Mouse (Mus musculus) splenic B cell, adult 2 months (primary cell): ENCODE data around the gene Gjb4.

Experiments
- DNase-seq: peaks from one replicate; pipeline ENCODE4 v3.0.0-alpha.2; 2011; ENCODE audit warnings: low read depth, low spot score
- H3K27me3 ChIP-seq: 2 replicates; pipeline ENCODE4 v1.6.1; 2012; ENCODE audit warnings: mild to moderate bottlenecking, low read length, moderate library complexity, mixed read lengths; ENCODE audit not compliant: control insufficient read depth, poor library complexity, insufficient read depth, severe bottlenecking
- H3K36me3 ChIP-seq: 2 replicates; pipeline ENCODE4 v1.6.1; 2012; ENCODE audit warnings: mild to moderate bottlenecking, low read length, moderate library complexity, mixed read lengths; ENCODE audit not compliant: control insufficient read depth, poor library complexity, insufficient read depth, severe bottlenecking

Gene Gjb4

DNA sequence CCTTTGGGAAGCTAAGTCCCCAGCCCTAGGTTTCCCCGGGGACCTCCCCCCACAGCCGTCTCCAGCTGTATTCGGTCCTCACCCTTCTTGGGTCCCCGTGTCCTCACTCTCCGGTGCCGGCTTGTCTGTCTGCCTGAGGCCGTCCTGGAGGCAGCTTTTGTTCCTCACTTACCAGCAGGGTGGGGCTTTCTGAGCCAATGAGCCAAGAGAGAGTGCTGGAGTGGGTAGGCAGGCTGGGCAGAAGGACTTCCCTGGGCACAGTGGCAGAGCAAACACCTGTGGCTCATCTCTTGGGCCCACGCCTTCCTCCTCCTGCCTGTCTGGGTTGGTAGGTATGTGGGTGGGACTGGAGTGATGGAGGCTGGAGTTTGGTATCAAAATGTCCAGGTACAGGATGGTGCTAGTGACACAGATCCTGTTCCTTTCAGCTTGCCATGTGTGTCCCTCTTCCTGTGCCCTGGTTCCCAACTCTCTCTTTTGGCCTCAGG, at the start of gene Gjb4:
Gene Gjb4 (minus strand): TSS at position 131 of the 488 bp plus-strand sequence.
- Histone ChIP-seq H3K36me3 (no peaks in the 10 kb centered on the region), H3K27me3 (no peaks in the 10 kb centered on the region)
- DNase-seq = no peak

DNA sequence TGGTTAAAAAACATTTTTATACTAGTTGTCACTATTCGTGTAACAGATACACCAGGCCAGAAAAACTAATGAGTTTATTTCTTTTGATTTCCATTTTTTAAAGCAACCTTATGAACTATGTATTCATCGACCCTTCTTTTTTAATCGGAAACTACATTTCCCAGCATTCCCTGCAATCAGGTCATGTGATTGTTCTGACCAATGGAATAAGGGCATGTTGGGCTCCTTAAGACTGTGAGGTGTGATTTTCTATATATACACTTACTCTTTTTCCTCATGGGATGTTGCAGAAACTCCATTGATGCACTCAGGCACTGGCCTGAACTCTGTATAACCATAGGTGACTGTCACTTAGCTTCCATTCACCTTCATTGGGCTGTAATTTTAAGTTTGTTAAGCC, 48.7 kb upstream of the Gjb4 start:
- Histone ChIP-seq H3K36me3 (no peaks in the 10 kb centered on the region), H3K27me3 (no peaks in the 10 kb centered on the region)
- DNase-seq = no peak

- no peaks in the 10 kb centered on the region for H3K36me3 ChIP-seq
- no peaks in the 10 kb centered on the region for H3K27me3 ChIP-seq
- DNase-seq = no peak
These were observed 48.3 kb upstream of the Gjb4 start for GRCm38 (mm10) chr4:127402166-127402565.

DNA sequence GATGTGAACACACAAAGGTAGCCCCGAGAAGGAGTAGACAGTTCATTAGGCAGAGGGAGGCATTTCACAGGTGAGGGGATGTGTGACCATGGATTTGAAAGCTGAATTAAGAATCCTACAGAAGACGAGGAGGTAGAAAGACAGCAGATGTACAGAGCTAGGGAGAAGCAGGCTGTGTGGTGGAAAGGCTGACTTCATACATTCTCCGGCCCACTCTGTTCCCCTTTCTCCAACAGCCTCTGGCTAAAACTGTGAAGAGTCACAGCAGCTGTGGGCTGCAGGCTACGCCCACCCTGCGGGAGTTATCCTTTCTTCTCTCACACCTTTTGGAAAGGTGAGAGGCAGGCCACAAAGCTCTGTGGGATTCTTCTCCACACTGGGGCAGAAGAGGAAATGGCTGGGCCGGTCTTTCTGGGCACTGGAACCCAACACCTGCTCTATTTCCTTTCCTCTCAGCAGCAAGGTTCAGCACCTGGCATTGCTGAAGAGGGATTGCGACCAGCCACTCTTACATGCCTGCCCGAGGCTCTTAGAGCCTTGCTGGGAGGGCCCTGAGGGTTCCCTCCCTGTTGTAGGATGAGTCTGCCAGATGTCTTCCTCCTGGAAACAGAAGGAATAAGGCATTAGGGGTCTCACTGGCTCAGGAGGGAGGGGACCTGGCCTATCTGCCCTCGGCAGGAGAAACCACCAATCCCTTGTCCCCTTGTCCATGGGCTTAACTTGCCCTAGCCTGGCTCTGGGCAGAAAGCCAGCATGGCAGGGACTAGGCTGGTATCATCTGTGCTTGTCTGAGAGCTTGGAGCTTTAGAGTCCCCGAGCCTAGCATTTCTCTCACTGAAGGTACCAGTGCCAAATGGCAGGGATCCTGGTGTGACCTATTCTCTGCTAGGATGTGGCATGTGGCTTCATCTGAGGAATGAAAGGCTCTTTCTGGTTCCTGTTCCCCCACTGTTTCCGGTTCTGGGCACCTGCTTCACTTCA, 46.6 kb upstream of the Gjb4 start:
- DNase-seq = no peak
- H3K36me3 ChIP-seq = no peaks in the 10 kb centered on the region
- H3K27me3 ChIP-seq = no peaks in the 10 kb centered on the region

GRCm38 (mm10) chr4:127395591-127395990, 41.7 kb upstream of the Gjb4 start:
- Histone ChIP-seq H3K36me3 (no peaks in the 10 kb centered on the region), H3K27me3 (no peaks in the 10 kb centered on the region)
- DNase-seq = no peak

GRCm38 (mm10) chr4:127389645-127390044, 35.8 kb upstream of the Gjb4 start:
- no peaks in the 10 kb centered on the region for H3K36me3 ChIP-seq
- no peaks in the 10 kb centered on the region for H3K27me3 ChIP-seq
- DNase-seq = no peak

- Histone ChIP-seq H3K36me3 (no peaks in the 10 kb centered on the region), H3K27me3 (no peaks in the 10 kb centered on the region)
- peak; percentile 22 for DNase-seq
These were observed 23.5 kb upstream of the Gjb4 start for GRCm38 (mm10) chr4:127377344-127377743.

DNA sequence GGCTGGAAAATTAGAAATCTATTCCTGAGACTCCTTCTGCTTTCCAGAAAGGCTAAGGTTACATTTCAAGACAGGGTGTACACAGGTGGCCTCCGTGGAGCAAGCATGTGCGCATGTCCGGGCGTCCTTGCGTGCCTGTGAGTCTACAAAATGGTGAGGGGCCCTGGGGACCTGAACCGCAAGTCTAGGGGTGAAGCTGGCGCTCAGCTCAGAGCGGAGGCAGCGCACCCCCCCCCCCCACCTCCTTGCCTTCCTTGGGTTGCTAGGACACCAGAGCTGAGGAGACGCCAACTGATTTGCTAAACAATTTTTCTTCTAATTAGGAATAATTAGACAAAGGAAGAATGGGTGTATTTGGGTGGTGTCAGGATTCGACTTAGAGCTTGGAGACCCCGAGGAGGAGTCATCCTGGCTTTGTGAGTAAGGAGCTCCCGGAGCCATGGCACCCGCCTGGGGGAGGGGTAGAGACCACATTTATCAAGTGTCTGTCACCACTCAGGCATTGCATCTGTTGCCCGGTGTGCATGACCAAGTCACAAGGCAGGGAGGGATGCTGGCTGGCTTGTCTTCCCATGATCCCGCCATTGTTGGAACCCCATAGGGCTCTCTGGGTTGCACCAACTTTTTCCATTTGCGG, 21.8 kb upstream of the Gjb4 start:
- no peak for DNase-seq
- H3K27me3 ChIP-seq = no peaks in the 10 kb centered on the region
- no peaks in the 10 kb centered on the region for H3K36me3 ChIP-seq

DNA sequence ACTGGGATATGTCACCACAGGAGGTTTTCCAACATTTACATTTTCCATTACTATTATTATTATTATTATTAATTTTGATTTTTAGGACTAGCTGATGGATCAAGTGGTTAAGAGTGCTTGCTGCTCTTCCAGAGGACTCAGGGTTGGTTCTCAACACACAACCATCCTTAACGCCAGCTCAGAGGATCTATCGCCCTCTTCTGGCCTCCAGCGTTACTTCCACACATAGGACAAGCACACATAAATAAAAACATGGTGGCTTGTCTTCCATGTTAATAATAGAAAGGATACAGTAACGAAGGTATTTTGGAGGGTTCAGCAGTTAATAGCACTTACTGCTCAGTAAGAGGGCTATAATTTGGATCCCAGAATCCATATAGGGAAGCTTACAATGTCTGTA, 20.8 kb upstream of the Gjb4 start:
- H3K36me3 ChIP-seq = no peaks in the 10 kb centered on the region
- no peak for DNase-seq
- H3K27me3 ChIP-seq = no peaks in the 10 kb centered on the region

GRCm38 (mm10) chr4:127373491-127373890, 19.6 kb upstream of the Gjb4 start:
- Histone ChIP-seq H3K27me3 (no peaks in the 10 kb centered on the region), H3K36me3 (no peaks in the 10 kb centered on the region)
- no peak for DNase-seq

DNA sequence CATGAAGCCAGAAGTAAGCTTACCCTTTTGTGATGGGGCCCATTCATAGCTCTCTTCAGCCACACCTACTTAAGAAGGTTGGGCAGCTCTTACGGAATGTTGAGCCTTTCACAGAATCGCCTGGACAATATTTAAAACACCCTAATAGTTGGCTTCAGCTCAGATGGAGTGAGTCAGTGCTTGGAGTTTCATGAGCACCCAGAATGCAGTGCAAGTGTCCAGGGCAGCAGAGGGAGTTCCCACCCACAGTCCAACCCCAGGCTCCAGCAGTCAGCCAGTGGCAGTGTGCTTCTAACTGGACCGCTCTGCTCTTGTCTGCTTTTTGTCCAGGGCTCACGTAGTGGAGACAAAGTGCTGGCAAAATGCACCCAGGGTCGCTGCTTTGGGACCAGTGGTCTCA, 17.7 kb upstream of the Gjb4 start:
- H3K27me3 ChIP-seq = no peaks in the 10 kb centered on the region
- H3K36me3 ChIP-seq = no peaks in the 10 kb centered on the region
- no peak for DNase-seq

DNA sequence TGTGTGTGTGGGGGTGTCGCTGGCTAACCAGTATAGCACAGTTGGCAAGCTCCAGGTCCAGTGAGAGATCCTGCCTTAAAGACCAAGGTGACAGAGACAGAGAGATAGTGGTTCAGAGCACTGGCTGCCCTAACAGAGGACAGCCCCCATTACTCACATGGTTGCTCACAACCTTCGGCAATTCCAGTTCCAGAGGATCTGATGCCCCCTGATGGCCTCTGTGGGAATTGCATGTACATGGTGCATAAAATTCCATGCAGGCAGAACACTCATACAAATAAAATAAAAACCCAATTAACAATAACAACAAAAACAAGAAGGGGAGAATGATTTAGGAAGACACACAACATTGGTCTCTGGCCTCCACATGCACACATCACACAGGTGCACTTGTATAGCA, 16.6 kb upstream of the Gjb4 start:
- no peaks in the 10 kb centered on the region for H3K36me3 ChIP-seq
- DNase-seq = peak; percentile 14
- no peaks in the 10 kb centered on the region for H3K27me3 ChIP-seq

- H3K36me3 ChIP-seq = no peaks in the 10 kb centered on the region
- H3K27me3 ChIP-seq = no peaks in the 10 kb centered on the region
- peak; percentile 45 for DNase-seq
These were observed 14.6 kb upstream of the Gjb4 start for GRCm38 (mm10) chr4:127368379-127368973.

DNA sequence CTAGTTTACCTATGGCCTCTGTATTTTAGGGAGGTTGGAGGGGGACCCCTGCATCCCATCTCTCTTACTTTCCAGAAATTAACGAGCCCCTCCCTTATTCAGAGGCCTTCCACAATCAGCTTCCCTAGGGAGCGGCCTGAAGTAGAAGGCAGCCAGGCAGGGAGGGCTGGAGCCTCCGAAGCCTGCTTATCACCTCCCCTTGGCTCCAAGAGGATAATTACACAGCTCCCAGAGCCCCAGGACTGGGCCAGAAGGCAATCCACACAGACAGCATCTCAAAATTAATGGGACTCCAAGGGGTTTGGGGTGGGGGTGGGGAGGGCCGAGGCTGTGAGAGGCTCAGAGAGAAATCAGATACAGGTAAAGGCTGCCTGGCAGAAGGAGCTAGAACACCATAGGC, 12.0 kb upstream of the Gjb4 start:
- no peaks in the 10 kb centered on the region for H3K27me3 ChIP-seq

DNA sequence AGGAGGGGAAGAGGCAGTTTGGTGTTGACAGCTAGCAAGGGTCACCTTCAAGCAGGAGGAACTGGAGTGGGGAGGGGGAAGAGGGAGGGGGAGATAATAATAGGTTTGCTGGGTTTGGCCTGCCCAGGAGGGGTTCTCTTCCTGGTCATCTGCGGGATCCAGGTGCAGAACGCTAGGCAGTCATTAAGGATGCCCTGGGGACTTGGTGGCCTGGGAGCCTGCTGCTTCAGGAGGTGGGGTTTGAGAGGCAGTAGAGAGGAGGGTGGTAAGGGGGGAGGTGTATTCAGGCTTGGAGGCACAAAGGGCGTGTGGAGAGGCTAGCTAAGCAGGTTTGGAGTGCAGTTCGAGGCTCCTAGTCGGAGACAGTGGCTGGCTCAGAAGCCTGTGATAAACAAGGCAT, 11.6 kb upstream of the Gjb4 start:
- Histone ChIP-seq H3K27me3 (no peaks in the 10 kb centered on the region), H3K36me3 (no peaks in the 10 kb centered on the region)
- no peak for DNase-seq

More for the DNA sequence above, 12.0 kb upstream of the Gjb4 start:
- no peak for DNase-seq
- no peaks in the 10 kb centered on the region for H3K36me3 ChIP-seq
